Mouse (Mus musculus) heart, embryonic 16.5 days (tissue): ENCODE measurements at regions not wholly inside any gene's neighbourhood (a gene's known extent, or its start where the extent isn't known, plus 50 kb on each side); places are given as distances from the start of the nearest gene placed in this dataset.

Experiments
- ATAC-seq: fragments of 200-750 bp; cut with Nextera tagmentation; replicated peaks from 2 replicates; pipeline ENCODE4 v1.8.0; 2017; ENCODE audit warnings: moderate number of reproducible peaks; ENCODE audit not compliant: insufficient read depth, low FRiP score; ENCODE audit errors: extremely low read depth
- H3K27ac ChIP-seq: fragments of 300-500 bp; sonication (generic); 2 replicates; pipeline ENCODE4 v1.5.1; 2014; ENCODE audit warnings: mild to moderate bottlenecking, low read length, control low read depth, moderate library complexity
- H3K27me3 ChIP-seq: fragments of 300-500 bp; sonication (generic); 2 replicates; pipeline ENCODE4 v1.6.1; 2014; ENCODE audit warnings: low read length, mixed read lengths; ENCODE audit not compliant: control insufficient read depth, insufficient read depth
- H3K36me3 ChIP-seq: fragments of 300-500 bp; sonication (generic); 2 replicates; pipeline ENCODE4 v1.6.1; 2014; ENCODE audit not compliant: control insufficient read depth, insufficient read depth
- H3K4me1 ChIP-seq: fragments of 300-500 bp; sonication (generic); 2 replicates; pipeline ENCODE4 v1.6.1; 2014; ENCODE audit warnings: low read length, mixed read lengths; ENCODE audit not compliant: control insufficient read depth, insufficient read depth
- H3K4me2 ChIP-seq: fragments of 300-500 bp; sonication (generic); 2 replicates; pipeline ENCODE4 v1.6.1; 2014; ENCODE audit warnings: low read depth, mild to moderate bottlenecking, control low read depth, low read length
- H3K4me3 ChIP-seq: fragments of 300-500 bp; sonication (generic); 2 replicates; pipeline ENCODE4 v1.5.1; 2014; ENCODE audit warnings: mild to moderate bottlenecking, control low read depth, low read length
- H3K9ac ChIP-seq: fragments of 300-500 bp; sonication (generic); 2 replicates; pipeline ENCODE4 v1.6.1; 2014; ENCODE audit warnings: low read length, control low read depth
- H3K9me3 ChIP-seq: fragments of 300-500 bp; sonication (generic); replicated peaks from 2 replicates; pipeline ENCODE4 v1.6.1; 2016; ENCODE audit warnings: low read length; ENCODE audit not compliant: control insufficient read depth
- WGBS: fragments of 180-500 bp; shearing (Covaris S2); extraction: QIAGEN DNeasy Blood & Tissue Kit; methylation state at CpG from one replicate; pipeline ENCODE4 v1.1.7; 2014; 5-methylcytosine and 5-hydroxymethylcytosine counted together

- no peak overlapping the region for H3K4me2 ChIP-seq
- 92% methylated on average over 25 of the region's 25 CpGs for WGBS
- no peak overlapping the region for H3K27ac ChIP-seq
- H3K9me3 ChIP-seq = no peaks in the 10 kb centered on the region; the same call in 1 of the 2 replicates
- H3K4me3 ChIP-seq = no peak overlapping the region
- no peaks in the 10 kb centered on the region for H3K27me3 ChIP-seq
- no peaks in the 10 kb centered on the region for H3K4me1 ChIP-seq
- no peaks in the 10 kb centered on the region for H3K36me3 ChIP-seq
- H3K9ac ChIP-seq = no peak overlapping the region
- no peak for ATAC-seq
Observed at GRCm38 (mm10) chr2:39420696-39421095, 194.4 kb upstream of the Ppp6c start.

GRCm38 (mm10) chr2:39400336-39400735 lies 174.1 kb upstream of the Ppp6c start:
- no peak overlapping the region for H3K9ac ChIP-seq
- WGBS = 43% methylated on average over 2 of the region's 2 CpGs
- no peaks in the 10 kb centered on the region for H3K36me3 ChIP-seq
- ATAC-seq = no peak
- H3K4me3 ChIP-seq = no peak overlapping the region
- no peak overlapping the region for H3K27ac ChIP-seq
- no peaks in the 10 kb centered on the region for H3K4me1 ChIP-seq
- H3K4me2 ChIP-seq = no peak overlapping the region
- no peaks in the 10 kb centered on the region for H3K27me3 ChIP-seq
- H3K9me3 ChIP-seq = no peaks in the 10 kb centered on the region

- Histone ChIP-seq H3K9ac (no peak overlapping the region), H3K36me3 (no peaks in the 10 kb centered on the region), H3K27me3 (no peaks in the 10 kb centered on the region), H3K4me1 (no peaks in the 10 kb centered on the region), H3K4me2 (no peak overlapping the region), H3K4me3 (no peak overlapping the region), H3K27ac (no peak overlapping the region), H3K9me3 (no peaks in the 10 kb centered on the region)
- ATAC-seq = no peak
- 70% methylated on average over 2 of the region's 2 CpGs for WGBS
Observed at GRCm38 (mm10) chr2:39399523-39399922, 173.3 kb upstream of the Ppp6c start.

GRCm38 (mm10) chr2:39394643-39395042 lies 168.4 kb upstream of the Ppp6c start:
- Histone ChIP-seq H3K27ac (no peak overlapping the region), H3K4me3 (no peak overlapping the region), H3K4me2 (no peak overlapping the region), H3K36me3 (no peaks in the 10 kb centered on the region), H3K9ac (no peak overlapping the region), H3K4me1 (no peaks in the 10 kb centered on the region), H3K9me3 (no peaks in the 10 kb centered on the region), H3K27me3 (no peaks in the 10 kb centered on the region)
- WGBS = 62% methylated on average over 3 of the region's 3 CpGs
- no peak for ATAC-seq

GRCm38 (mm10) chr2:39377264-39377663 lies 151.0 kb upstream of the Ppp6c start:
- 80% methylated on average over 3 of the region's 3 CpGs for WGBS
- ATAC-seq = no peak

GRCm38 (mm10) chr2:39373068-39373779 lies 147.0 kb upstream of the Ppp6c start:
- 13% methylated on average over 7 of the region's 7 CpGs for WGBS
- H3K4me3 ChIP-seq = no peak overlapping the region
- H3K9ac ChIP-seq = no peak overlapping the region
- no peak overlapping the region for H3K4me2 ChIP-seq
- H3K27ac ChIP-seq = no peak overlapping the region
- no peaks in the 10 kb centered on the region for H3K27me3 ChIP-seq
- no peaks in the 10 kb centered on the region for H3K36me3 ChIP-seq
- no peaks in the 10 kb centered on the region for H3K4me1 ChIP-seq
- no peaks in the 10 kb centered on the region for H3K9me3 ChIP-seq
- peak; percentile 84 for ATAC-seq

More at GRCm38 (mm10) chr2:39377264-39377663, 151.0 kb upstream of the Ppp6c start:
- no peaks in the 10 kb centered on the region for H3K27me3 ChIP-seq
- H3K9ac ChIP-seq = no peak overlapping the region
- H3K4me3 ChIP-seq = no peak overlapping the region
- H3K4me2 ChIP-seq = no peak overlapping the region
- no peaks in the 10 kb centered on the region for H3K4me1 ChIP-seq
- H3K9me3 ChIP-seq = no peaks in the 10 kb centered on the region
- H3K36me3 ChIP-seq = no peaks in the 10 kb centered on the region
- H3K27ac ChIP-seq = no peak overlapping the region

- ATAC-seq = no peak
- Histone ChIP-seq H3K9me3 (no peaks in the 10 kb centered on the region), H3K4me1 (no peaks in the 10 kb centered on the region), H3K4me3 (no peak overlapping the region), H3K9ac (no peak overlapping the region), H3K36me3 (no peaks in the 10 kb centered on the region), H3K27me3 (no peaks in the 10 kb centered on the region), H3K4me2 (no peak overlapping the region), H3K27ac (no peak overlapping the region)
- 74% methylated on average over 3 of the region's 3 CpGs for WGBS
Observed at GRCm38 (mm10) chr2:39344207-39344606, 118.0 kb upstream of the Ppp6c start.

- Histone ChIP-seq H3K4me3 (no peak overlapping the region), H3K9me3 (no peaks in the 10 kb centered on the region), H3K36me3 (no peaks in the 10 kb centered on the region), H3K9ac (no peak overlapping the region), H3K4me2 (no peak overlapping the region), H3K4me1 (no peaks in the 10 kb centered on the region), H3K27me3 (no peaks in the 10 kb centered on the region), H3K27ac (no peak overlapping the region)
- 54% methylated on average over 3 of the region's 3 CpGs for WGBS
- no peak for ATAC-seq
Observed at GRCm38 (mm10) chr2:39340406-39340805, 114.2 kb upstream of the Ppp6c start.

- no peaks in the 10 kb centered on the region for H3K27me3 ChIP-seq
- ATAC-seq = no peak
- H3K4me2 ChIP-seq = no peak overlapping the region
- H3K27ac ChIP-seq = no peak overlapping the region
- WGBS = 81% methylated on average over 9 of the region's 9 CpGs
- no peaks in the 10 kb centered on the region for H3K9me3 ChIP-seq
- H3K4me1 ChIP-seq = no peaks in the 10 kb centered on the region
- no peak overlapping the region for H3K4me3 ChIP-seq
- no peaks in the 10 kb centered on the region for H3K36me3 ChIP-seq
- H3K9ac ChIP-seq = no peak overlapping the region
Observed at GRCm38 (mm10) chr2:39338832-39339649, 112.8 kb upstream of the Ppp6c start.
